Mouse (Mus musculus) embryo, embryonic 10 days (tissue): ENCODE data around the gene Cfap43.

Experiments used
- DNase-seq: peaks from one replicate; pipeline ENCODE4 v3.0.0-alpha.2; 2015; ENCODE audit warnings: low spot score

Cfap43 gene

DNA sequence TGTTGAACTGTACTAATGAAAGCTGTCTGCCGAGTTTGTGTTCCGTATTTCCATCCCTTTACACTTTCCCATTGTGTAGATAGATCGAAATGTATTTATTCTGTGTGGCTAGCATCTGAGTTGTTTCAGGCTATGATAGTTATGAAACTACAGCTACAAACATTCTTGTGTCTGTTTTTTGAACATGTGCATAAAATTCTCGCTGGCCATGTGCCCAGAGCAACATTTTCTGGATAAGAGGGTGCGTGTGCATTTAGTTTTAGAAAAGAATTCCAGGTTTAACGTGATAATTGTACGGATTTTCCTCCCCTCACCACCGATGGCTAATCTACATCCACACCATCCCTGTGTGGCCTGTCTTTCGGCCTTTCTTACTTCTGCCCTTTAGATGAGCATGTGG lies 205.6 kb downstream of the Cfap43 start:
- no peak for DNase-seq

- DNase-seq: no peak
Observed at GRCm38 (mm10) chr19:47710376-47710775, 208.7 kb downstream of the Cfap43 start.

GRCm38 (mm10) chr19:47705772-47706309 lies 213.2 kb downstream of the Cfap43 start:
- no peak for DNase-seq

DNA sequence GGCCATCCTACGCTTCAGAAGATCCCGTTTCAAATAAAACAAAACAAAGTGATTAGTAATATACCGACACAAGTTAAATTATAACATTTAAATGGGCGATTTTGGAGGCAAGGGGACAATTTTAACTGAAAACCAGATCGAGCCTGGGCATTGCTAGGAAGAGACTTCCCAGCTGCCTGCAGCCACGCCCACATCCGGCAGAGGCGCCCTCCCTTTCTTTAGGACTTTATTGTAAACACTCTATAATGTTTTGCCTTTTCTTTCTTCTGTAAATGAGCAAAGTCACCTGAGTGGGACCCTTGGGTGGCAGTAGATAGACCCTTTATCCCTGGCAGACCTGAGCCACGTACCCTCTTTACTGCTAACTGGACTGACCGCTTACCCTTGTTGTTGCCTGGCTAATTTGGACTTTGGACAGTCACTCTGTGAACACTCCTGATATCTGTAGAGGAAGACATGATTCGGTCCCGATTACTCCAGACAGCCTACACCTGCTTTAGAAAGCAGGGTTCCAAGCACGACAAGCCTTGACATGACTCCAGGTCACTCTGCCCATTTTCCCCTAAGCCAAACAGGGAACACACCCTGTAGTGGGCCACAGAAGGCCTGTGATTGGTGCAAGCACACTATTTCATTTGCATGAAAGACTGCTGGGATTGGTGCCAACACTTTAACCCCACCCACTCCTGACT lies 213.9 kb downstream of the Cfap43 start:
- DNase-seq: no peak

DNA sequence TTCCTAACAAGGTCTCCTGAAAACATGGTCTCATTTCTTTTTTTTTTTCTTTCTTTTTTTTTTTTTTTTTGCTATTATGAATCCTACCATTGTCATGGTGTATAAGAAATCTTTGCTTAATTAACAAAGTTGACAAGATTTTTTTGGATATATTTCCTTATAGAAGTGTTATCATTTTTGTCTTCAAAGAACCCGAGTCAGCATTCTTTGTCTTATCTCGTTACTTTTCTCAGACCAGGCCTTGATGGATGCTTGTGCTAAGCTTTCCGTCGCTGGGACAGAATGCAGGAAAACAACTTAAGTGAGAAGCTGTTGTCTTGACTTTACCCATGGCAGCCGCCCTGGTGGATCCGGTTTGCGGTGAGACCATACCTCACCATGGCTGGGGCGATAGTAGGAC lies 218.6 kb downstream of the Cfap43 start:
- no peak for DNase-seq

- DNase-seq: no peak
Observed at GRCm38 (mm10) chr19:47699743-47700142, 219.3 kb downstream of the Cfap43 start.

DNA sequence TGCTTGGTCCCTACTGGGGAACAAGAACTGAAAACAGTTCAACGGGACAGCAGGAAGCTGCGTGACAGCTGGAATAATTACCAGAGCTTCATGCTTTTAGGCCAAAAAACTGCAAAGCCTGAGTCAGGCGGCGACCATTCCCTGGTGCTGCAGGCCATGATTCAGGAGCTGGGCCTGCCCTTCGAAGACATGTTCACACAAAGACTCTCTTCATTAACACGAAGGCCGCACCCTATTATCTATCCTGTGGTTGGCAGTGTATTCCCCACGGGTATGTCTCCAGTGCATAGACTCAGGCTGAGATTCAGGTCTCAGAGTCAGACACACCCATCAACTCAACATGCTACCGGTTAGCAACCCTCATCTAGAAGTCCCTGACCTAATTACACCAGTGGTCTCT lies 220.8 kb downstream of the Cfap43 start:
- no peak for DNase-seq

DNA sequence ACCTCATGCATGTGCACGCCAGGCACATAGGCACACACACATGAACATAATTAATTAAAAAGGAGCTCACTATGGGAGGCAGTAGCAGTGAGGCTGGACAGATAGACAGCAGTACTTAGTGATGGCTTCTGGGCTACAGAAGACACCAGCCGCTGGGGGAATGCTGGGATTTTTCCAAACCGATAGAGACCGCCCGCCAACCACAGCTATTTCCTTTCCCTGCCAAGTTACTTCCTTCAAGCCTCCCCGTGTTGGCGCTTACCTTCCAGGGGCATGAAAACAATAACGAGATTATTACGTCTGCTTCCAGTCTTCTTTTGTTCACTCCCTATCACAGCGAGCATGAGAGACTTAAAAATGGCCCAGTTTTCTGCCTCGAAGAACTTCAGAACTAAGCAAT lies 222.0 kb downstream of the Cfap43 start:
- no peak for DNase-seq

DNA sequence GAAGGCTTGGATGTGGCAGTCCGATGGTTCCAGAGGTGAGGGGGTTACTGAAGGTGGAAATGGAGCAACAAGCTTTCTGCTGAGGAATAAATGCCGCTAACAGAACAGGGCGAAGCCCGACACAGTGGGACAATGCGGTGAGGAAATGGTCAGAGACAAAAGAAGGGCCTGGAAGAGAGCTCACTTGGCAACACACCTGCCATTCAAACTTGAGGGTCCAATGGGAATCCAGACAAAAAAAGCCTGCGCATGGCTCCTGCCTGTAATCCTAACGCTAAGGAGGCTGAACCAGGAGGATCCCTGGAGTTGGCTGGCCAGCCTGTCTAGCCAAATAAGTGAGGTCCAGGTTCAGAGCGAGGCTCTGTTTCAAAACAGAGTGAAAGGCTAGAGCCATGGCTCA lies 222.7 kb downstream of the Cfap43 start:
- DNase-seq: no peak

- no peak for DNase-seq
Observed at GRCm38 (mm10) chr19:47695725-47696124, 223.4 kb downstream of the Cfap43 start.

- no peak for DNase-seq
Observed at GRCm38 (mm10) chr19:47691994-47692393, 227.1 kb downstream of the Cfap43 start, which contains the start of gene Col17a1. Gene Col17a1 (minus strand): TSS chr19:47692094.

DNA sequence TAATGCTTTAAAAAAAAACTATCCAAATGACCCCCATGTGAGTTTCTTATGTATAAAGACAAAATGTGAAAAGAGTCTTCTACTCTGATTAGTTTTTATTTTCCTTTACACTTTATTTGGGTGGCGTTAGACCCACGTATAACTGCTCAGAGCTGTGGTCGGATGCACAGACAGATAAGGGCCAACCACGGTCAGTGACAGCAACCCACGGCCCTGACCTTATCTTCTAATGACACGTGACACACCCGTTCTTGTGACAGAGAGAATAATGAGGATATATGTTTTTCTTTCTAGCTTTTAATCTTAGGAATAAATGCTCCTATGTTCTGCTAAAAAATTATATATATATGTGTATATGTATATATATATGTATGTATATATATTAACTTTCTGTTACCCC lies 229.5 kb downstream of the Cfap43 start:
- no peak for DNase-seq
